Mouse (Mus musculus): ENCODE measurements around the gene Pi4kb.
A peak's percentile ranks its signal among the peaks of the same experiment; 100 is the strongest.

Pi4kb gene

DNA sequence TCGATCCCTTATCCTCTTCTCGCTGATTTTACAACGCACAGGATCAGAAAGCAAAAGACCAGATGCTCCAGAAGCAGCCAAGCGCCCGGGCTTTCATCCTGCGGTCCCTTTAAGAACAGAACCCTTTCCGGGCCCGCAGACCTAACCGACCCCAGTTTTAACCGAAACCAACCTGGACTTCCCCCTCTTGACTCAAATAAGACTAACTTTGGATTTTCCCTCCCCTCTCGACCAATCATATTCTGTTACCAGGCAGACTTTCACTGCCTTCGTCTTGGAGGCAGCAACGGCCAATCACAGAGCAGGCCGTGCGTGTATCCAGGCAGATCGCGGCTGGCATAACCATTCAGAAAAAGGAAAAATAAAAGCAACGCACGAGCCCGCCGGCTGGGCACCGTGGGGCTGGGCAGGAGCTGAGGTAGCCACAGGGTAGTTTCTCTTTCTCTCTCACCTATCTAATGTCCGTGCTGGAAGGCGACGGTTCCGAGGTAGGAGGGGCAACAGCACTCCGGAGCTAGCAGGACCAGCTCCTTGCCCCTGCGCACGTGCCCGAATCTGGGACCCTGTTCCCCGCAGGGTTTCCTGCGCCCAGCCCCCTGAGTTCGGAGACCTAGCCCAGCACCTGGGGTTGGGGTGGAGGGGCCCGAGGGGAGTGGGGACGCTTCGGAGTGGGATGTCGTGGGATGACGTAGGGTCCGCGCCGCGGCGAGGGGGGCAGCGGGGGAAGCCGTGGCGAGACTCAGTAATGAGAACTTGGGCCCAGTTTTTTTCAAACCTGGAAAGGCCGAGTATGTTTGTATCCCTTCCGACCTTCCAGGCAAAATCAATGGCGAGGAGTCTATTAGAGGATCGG is 20.5 kb upstream of the Pi4kb start, which contains the start of gene Rfx5:
Rfx5 (plus strand) TSS at position 312 of the 853 bp plus-strand sequence.
- peak; percentile 79 for DNase-seq (ENCODE audit: low read depth, low spot score)

GRCm38 (mm10) chr3:94958295-94958694 is 16.2 kb upstream of the Pi4kb start:
- no peak for DNase-seq (ENCODE audit: low read depth, low spot score)

- DNase-seq (ENCODE audit: low read depth, low spot score), result no peak
These were observed 14.7 kb upstream of the Pi4kb start for GRCm38 (mm10) chr3:94959871-94960270.

DNA sequence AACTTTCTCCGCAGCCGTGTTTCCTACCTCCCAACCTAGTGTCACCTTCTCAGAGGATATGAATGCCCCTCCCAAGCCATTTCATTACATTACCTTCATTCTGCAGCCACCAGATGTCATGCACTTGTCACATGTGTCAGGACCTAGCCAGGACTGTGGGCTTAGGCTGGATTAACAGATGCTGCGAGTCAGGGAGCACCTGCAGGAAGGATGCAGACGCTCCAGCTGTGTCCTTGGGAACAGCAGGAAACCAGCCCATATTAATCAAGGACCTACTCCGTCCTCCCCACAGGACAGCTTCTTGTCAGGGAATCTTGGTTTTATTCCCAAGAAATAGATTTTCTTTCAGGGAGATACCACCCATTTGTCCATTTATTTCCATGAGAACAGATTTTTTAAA is 14.2 kb upstream of the Pi4kb start:
- DNase-seq (ENCODE audit: low read depth, low spot score), result no peak

GRCm38 (mm10) chr3:94964989-94965388 is 9.5 kb upstream of the Pi4kb start:
- no peak for DNase-seq (ENCODE audit: low read depth, low spot score)

GRCm38 (mm10) chr3:94965878-94966277 is 8.7 kb upstream of the Pi4kb start:
- DNase-seq (ENCODE audit: low read depth, low spot score), result no peak

DNA sequence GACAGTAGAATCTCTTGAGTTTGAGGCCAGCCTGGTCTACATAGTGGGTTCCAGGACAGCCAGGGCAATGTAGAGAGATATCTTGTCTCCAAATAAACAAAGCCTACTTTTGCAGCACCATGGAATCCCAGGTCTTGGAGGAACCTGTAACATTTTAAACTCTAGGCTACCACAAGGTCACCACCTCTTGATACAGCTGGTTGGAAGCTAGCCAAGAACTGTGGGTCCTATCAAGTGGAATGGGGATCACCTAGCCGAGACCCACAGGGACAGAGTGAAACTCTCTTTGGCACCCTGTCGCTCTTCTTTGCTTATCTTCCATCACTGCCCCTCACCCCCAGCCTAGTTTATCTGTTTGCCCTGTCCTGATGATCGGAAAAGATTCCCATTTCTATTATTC is 2.0 kb upstream of the Pi4kb start:
- DNase-seq (ENCODE audit: low read depth, low spot score), result no peak

DNA sequence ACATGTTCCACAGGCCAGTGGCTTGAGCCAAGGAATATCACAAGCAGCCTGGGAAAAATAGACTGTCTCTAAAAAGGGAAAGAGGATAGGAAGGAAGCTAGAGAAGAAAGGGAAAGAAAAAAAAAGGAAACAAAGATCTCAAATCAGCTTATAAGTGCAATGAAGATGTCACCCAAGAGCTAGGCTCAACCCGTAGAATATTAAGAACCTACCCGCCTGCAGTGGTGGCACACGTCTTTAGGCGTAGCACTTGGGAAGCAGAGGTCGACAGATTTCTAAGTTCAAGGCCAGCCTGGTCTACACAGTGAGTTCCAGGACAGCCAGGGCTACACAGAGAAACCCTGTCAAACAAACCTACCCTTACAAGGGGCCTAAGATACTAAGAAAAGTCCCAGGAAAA is 911 bp upstream of the Pi4kb start:
- DNase-seq (ENCODE audit: low read depth, low spot score), result no peak

GRCm38 (mm10) chr3:94974026-94974527 is 454 bp upstream of the Pi4kb start:
- no peak for DNase-seq (ENCODE audit: low read depth, low spot score)

DNA sequence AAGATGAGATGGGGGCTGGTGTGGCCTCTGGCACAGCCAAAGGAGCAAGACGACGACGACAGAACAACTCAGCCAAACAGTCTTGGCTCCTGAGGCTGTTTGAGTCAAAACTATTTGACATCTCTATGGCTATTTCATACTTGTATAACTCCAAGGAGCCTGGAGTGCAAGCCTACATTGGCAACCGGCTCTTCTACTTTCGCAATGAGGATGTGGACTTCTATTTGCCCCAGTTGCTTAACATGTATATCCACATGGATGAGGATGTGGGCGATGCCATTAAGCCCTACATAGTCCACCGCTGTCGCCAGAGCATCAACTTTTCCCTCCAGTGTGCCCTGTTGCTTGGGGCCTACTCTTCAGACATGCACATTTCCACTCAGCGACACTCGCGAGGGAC is 9.8 kb downstream of the Pi4kb start:
- no peak for DNase-seq (ENCODE audit: low read depth, low spot score)

DNA sequence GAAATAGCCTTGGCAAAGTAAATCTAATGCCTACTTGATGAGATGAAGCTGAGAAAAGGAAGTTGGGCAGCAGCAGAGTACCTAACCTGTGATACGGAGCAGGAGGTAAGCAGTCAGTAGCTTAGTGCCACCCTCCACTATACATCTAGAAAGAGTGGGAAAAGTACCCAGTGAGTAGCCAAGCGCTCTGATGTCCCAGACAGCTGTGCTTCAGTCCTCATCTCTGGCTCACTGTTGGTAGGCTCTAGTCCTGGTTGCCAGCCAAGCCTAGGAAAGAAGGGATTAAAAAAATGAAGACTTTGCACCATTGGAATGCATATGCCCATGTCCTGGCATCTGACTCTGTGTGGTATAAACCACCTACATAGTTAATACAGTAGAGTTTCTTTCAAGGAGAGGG is 11.0 kb downstream of the Pi4kb start:
- DNase-seq (ENCODE audit: low read depth, low spot score), result no peak

GRCm38 (mm10) chr3:94987578-94987977 is 13.0 kb downstream of the Pi4kb start:
- DNase-seq (ENCODE audit: low read depth, low spot score), result no peak

DNA sequence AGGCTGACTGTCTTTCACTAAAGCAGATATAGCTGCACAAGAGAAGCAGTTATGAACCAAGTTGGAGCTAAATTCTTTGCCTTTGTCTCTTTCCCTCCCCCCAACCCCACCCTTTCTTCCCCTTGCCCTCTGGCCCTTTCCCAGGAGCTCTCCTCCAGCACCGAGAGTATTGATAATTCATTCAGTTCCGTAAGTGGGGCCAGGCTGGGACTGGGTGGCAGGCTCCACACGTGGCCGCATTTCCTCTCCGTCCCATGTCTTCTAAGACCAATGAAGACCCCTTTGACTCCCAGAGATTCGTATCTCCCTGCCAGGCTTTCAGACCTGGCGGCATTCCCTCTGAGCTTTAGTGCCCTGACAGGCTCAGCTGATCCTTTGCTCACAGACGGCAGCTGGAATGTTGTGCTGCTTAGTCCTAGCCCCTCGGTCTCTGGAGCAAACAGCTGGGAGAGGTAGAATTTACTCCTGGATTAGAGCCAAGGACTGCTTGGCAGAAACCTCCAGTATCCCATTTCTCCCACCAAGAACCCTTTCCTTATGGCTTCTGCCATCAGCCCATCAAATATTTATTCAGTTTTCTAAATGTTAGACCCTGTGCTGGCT is 14.7 kb downstream of the Pi4kb start:
- no peak for DNase-seq (ENCODE audit: low read depth, low spot score)

GRCm38 (mm10) chr3:94996946-94997345 is 22.4 kb downstream of the Pi4kb start:
- DNase-seq (ENCODE audit: low read depth, low spot score), result no peak

GRCm38 (mm10) chr3:95002569-95002968 is 28.0 kb downstream of the Pi4kb start:
- no peak for DNase-seq (ENCODE audit: low read depth, low spot score)

DNA sequence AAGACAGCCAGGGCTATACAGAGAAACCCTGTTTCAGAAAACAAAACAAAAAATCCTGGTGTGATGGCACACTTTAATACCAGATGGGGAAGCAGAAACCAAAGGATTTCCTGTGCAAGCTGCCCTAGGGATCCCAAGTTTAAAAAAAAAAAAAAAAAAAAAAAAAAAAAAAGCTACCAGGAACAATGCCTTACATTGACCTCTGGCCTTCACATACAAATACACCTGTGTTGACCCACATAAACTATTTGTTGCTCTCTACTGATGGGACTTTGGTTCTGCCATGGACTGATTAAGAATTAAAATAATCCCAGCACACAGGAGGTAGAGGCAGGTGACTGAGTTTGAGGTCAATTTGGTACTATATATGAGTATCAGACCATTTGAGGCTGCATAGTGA is 28.7 kb downstream of the Pi4kb start:
- DNase-seq (ENCODE audit: low read depth, low spot score), result no peak

DNA sequence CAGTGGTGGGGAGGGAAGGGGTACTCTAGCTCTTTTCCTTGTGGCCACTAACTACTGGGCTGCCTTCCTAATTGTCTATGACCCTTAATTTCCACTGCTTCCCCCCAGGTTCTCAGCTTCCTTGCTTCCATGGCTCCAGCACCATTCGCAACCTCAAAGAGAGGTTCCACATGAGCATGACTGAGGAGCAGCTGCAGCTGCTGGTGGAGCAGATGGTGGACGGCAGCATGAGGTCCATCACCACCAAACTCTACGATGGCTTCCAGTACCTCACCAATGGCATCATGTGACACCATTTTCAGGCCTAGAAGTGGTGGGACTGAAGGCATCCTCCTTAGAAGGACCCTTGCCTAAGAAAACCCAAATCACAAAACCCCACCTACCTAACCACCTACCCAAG is 31.1 kb downstream of the Pi4kb start:
- DNase-seq (ENCODE audit: low read depth, low spot score), result no peak

- DNase-seq (ENCODE audit: low read depth, low spot score), result no peak
These were observed 33.2 kb downstream of the Pi4kb start for GRCm38 (mm10) chr3:95007706-95008105.

DNA sequence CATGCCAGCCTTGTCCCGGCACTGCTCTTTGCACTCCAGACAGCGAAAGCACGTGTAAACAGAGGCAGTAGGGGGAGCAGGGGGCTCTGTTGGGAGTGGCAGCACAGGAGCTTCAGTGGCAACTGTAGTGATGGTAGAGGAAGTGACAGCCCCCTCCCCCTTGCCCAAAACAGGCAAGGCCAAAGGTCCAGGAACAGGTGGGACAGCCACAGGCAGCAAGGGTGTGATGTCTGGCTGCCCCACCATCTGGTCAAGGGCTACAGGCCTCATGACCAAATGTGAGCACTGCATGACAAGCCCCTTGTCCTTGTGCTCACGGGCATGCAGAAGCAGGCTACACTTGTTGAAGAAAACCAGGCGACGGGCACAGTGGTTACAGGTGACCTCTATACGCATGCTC is 35.9 kb downstream of the Pi4kb start:
- no peak for DNase-seq (ENCODE audit: low read depth, low spot score)

GRCm38 (mm10) chr3:95012982-95013381 is 38.5 kb downstream of the Pi4kb start:
- DNase-seq (ENCODE audit: low read depth, low spot score), result no peak

GRCm38 (mm10) chr3:95013699-95014427 is 39.3 kb downstream of the Pi4kb start:
- DNase-seq (ENCODE audit: low read depth, low spot score), result no peak

DNA sequence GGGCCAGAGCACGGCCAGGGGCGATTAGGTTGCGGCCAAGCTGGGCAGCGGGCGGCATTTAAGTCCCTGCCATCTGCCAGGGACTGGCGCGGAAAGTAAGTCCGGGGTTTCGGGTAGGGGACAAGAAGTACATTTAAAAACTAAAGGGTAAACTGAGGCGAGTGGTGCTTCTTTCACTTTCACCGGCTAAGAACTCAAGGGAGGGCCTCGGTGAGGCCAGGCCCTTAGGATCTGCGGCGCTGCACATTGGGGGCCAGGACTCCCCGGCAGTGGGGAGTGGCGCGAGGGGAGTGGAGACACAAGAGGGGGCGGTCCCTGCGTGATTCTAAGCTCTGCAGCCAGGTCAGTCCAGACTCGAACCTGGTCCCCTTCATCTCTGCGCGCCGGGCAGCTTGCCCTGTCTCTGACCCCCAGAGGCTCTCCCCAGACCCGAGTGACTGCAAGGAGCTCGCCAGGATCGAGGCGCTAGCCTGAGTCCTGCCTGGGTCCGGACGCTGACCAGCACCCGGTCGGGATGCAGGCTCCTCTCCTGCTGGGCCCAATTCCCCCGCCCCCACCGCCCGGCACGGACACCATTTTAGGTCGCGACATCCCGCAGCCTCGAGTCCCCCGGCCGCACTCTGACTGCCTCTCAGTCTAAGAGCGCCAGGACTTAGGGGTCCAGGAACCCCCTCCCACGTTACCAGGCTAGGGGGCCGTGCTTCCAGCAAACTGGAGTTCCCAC is 40.1 kb downstream of the Pi4kb start:
- DNase-seq (ENCODE audit: low read depth, low spot score), result no peak

Data from retina, adult 2 months (tissue).